Mouse (Mus musculus) embryonic fibroblast, embryonic 13.5 days (primary cell): Measurements from ENCODE around the gene Camk1d. TPM values are rescaled to one million over a fixed set of nuclear protein-coding genes. Genes with fewer than 3 reads are reported as not detected.

Experiments
- H3K27ac ChIP-seq: 2 replicates; pipeline ENCODE4 v1.5.1; 2012; ENCODE audit warnings: low read length, control low read depth, inconsistent platforms; ENCODE audit not compliant: insufficient read depth
- H3K4me1 ChIP-seq: 2 replicates; pipeline ENCODE4 v1.6.1; 2011; ENCODE audit warnings: low read length; ENCODE audit not compliant: control insufficient read depth, insufficient read depth
- H3K4me3 ChIP-seq: 2 replicates; pipeline ENCODE4 v1.5.1; 2011; ENCODE audit warnings: mild to moderate bottlenecking, control low read depth, low read length; ENCODE audit not compliant: insufficient read depth
- CTCF ChIP-seq: IDR thresholded peaks from 2 replicates; pipeline ENCODE4 v1.5.1; 2011; ENCODE audit warnings: mild to moderate bottlenecking, control low read depth, low read length, moderate library complexity, borderline replicate concordance; ENCODE audit not compliant: insufficient read depth
- POLR2A ChIP-seq: IDR thresholded peaks from 2 replicates; pipeline ENCODE4 v1.6.1; 2011; ENCODE audit warnings: low read depth, mild to moderate bottlenecking, control low read depth, low read length, moderate library complexity
- polyA plus RNA-seq: library from polyadenylated mRNA; stranded (reverse); fragments of >200 nt; gene quantifications from 2 replicates; pipeline ENCODE4 v1.2.4, GENCODE M21; 2011; ENCODE audit warnings: low read depth; ENCODE audit not compliant: missing spikeins, insufficient read length

Camk1d gene
- polyA plus RNA-seq, result 4.0 and 4.3 TPM in 2 replicates

DNA sequence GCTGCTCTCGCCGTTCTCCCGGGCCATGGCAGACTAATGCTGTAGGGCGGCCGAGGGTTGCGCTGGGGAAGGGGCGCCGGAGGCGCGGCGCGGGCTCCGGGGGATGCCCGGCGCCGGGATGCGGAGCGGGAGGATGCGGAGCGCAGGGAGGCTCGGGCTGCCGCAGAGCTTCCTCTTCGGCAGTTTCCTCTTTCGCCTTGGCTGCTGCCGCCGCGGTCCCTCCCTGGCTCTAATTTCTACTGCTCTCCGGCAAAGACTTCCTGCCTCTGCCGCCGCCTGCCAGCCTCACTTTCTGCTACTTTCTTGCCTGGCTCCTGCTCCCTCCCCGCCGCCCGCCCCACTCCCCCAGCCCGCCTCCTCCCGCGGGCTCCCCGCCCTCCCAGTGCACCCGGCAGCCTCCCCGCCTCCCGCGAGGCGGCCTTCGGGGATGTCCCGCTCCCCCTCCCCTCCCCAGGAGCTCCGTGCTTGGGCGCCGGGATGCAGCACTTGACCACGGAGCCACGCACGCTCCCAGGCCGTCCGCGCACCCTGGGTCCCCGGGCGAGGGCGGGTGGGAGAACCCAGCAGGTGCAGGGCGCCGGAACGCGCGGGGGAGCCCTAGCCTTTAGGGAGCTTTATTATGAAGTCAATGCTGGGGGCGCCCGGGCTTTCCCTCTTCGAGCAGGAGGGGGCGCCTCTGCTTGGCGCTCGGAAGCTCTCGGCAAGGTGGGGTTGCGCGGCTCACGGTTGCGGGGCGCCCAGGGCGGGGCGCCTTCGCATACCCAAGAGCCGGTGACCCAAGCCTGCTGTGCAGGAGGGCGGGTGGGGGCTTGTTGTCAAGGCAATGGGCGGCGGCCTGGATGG is at the start of gene Camk1d:
TSS of gene Camk1d (minus strand) at position 305 of the 843 bp plus-strand sequence.
- TF ChIP-seq POLR2A (peak; percentile 59), CTCF (0 out of 2 replicates have a peak, but pooled peaks have one; percentile 12)
- H3K4me3 ChIP-seq, result peak within 1 kb of the TSS; percentile 59
- H3K4me1 ChIP-seq, result no peaks in the 10 kb centered on the region
- H3K27ac ChIP-seq, result no peak within 1 kb of the TSS

DNA sequence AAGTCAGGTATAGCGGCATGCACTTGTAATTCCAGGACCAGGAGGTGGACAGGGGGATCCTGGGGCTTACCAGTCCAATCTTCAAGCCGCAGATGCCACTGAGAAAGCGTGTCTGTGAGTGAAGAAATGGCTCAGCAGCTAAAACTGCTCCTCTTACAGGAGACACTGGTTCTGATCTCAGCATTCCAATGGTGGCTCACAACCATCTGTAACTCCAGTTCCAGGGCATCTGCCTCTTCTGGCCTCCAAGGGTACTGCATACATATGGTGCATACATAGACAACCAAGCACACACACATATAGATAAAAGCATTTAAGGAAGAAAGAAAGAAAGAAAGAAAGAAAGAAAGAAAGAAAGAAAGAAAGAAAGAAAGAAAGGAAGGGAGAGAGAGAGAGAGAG is 47.7 kb upstream of the Camk1d start:
- Histone ChIP-seq H3K4me1 (no peaks in the 10 kb centered on the region), H3K4me3 (no peak overlapping the region), H3K27ac (no peak overlapping the region)
- no peak for TF ChIP-seq CTCF
- TF ChIP-seq POLR2A, result no peak

DNA sequence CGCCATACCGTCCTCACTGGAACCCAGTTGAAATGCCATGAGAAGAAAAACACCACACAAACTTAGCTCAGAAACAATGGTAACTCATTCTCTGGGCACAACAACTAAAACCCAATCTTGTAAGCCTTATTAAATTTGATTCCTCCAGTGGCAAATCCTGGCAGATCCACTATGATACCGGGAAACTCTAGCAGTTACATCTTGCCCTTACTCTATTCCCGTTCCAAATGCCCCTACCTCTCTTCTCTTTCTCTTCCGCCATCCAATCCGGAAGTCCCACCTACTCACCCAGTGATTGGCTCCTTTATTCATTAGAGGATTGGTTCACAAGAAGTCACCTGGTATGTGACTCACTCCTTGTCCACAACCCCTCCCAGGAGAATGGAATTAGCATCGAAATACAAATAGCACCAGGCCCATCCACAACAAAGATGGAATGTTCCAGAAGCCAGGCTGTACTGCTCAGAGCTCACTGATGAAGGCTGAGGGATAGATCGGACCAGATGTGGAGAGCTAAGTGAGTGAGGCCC is 46.2 kb upstream of the Camk1d start:
- Histone ChIP-seq H3K27ac (no peak overlapping the region), H3K4me3 (no peak overlapping the region), H3K4me1 (no peaks in the 10 kb centered on the region)
- no peak for TF ChIP-seq CTCF
- TF ChIP-seq POLR2A, result no peak

DNA sequence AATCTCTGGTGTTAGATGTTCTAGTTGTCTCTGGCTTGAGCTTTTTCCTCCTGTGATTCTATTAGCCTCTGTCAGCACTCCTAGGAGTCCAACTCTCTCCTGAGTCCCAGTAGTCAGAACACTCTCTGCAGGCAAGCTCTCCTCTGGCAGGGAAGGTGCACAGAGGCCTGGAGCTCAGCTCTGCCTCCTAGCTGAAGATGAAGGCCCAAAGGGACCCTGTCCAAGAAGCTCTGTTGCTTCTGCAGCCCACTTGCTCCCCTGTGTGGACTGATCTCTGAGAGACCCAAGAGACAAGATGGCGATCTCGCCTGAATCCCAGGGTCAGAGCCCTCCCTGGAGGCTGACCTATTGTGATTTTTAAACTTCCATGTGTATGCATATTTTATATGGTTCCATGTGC is 44.3 kb upstream of the Camk1d start:
- H3K4me1 ChIP-seq, result no peaks in the 10 kb centered on the region
- no peak overlapping the region for H3K27ac ChIP-seq
- H3K4me3 ChIP-seq, result no peak overlapping the region
- TF ChIP-seq CTCF, result no peak
- no peak for TF ChIP-seq POLR2A

DNA sequence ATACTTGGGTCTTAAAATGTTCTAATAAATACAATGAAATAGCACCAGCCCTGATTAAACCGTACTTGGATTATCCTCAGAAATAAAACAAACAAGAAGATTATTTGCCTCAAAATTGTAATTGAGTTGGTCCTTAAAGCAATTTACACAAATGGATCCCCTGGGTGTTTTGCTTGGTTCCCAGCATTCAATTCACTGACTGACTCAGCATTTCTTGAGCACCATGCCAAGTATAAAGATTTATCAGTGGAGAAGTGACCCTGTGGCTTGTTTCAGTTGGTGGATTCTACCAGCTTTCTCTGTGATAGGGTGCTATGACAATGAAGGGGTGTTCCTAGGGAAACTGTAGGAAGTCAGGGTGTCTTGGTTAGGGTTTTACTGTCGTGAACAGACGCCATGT is 36.6 kb upstream of the Camk1d start:
- no peak overlapping the region for H3K27ac ChIP-seq
- no peak overlapping the region for H3K4me3 ChIP-seq
- TF ChIP-seq CTCF (no peak), POLR2A (no peak)
- no peaks in the 10 kb centered on the region for H3K4me1 ChIP-seq

DNA sequence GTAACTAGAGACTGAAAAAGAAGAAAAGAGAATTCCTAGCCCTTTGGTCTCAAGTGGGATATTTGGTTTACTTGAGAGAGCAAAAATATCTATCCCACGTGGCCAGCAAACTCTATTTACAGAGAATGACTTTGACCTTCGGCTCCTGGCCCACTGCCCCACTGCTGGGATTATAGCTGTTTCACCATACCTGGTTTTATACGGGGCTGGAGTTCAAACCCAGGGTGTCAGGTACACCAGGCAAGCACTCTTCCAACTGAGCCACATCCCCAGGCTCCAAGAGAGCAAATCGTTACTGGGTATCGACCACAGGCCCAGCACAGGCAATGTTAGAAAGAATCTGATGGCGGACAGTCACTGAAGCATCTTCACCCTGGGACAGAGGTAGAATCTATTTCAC is 34.9 kb upstream of the Camk1d start:
- no peak overlapping the region for H3K4me3 ChIP-seq
- no peak overlapping the region for H3K27ac ChIP-seq
- H3K4me1 ChIP-seq, result no peaks in the 10 kb centered on the region
- TF ChIP-seq POLR2A (no peak), CTCF (no peak)

DNA sequence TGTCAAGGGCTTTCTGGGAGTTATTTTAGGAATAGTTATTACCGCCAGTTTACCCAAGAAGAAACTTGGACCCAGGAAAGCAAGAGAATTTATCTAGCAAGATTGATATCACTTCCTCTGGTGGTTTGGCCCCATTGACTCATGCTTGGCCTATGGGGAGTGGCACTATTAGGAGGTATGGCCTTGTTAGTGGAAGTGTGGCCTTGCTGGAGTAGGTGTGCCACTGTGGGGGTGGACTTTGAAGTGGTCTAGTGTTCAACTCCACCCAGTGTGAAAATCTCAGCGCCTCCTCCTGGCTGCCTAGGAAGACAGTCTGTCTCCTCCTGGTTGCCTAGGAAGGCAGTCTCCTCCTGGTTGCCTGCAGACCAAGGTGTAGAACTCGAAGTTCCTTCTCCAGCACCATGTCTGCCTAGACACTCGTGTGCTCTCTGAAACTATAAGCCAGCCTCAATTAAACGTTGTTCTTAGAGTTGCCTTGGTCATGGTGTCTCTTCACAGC is 33.3 kb upstream of the Camk1d start:
- no peaks in the 10 kb centered on the region for H3K4me1 ChIP-seq
- TF ChIP-seq CTCF (no peak), POLR2A (no peak)
- no peak overlapping the region for H3K4me3 ChIP-seq
- H3K27ac ChIP-seq, result no peak overlapping the region

DNA sequence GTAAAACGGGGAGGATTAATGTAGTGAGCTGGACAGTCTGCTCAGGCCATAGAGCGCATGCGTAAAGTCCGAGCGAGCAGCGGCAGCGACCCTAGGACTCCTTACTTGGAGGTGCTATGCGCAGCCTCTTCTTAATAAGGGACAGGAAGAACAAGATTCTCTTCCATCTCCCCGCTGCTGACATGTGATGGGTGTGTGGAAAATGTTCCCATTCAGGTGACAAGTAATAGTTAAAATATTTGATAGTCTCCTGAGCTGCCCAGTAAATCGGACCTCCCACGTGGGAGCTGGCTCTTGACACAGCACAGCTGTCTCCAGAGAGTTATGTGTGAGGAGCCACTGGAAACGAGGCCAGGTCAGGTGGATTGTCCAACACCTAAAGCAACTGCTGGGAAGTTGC is 32.2 kb upstream of the Camk1d start:
- no peak overlapping the region for H3K27ac ChIP-seq
- no peaks in the 10 kb centered on the region for H3K4me1 ChIP-seq
- no peak overlapping the region for H3K4me3 ChIP-seq
- TF ChIP-seq POLR2A (no peak), CTCF (no peak)

DNA sequence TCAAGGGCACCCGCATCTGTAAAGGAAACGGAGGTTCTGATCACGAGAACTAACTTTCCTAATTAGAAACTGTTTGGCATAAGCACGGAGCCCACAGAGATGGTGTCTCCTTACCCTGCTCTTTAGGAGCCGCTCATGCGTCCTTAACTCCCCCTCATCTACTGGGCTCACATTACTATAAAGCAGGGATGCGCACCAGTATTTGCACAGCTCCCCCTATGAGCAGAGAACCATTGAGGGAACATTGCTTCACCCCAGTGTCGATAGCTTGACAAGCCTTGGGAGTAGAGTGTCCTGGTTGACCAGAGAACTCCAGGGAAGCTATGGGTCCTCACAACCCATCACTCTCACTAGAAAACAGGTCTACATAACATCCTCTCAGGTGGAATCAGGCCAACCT is 29.6 kb upstream of the Camk1d start:
- TF ChIP-seq POLR2A (no peak), CTCF (no peak)
- no peak overlapping the region for H3K27ac ChIP-seq
- no peaks in the 10 kb centered on the region for H3K4me1 ChIP-seq
- H3K4me3 ChIP-seq, result no peak overlapping the region

DNA sequence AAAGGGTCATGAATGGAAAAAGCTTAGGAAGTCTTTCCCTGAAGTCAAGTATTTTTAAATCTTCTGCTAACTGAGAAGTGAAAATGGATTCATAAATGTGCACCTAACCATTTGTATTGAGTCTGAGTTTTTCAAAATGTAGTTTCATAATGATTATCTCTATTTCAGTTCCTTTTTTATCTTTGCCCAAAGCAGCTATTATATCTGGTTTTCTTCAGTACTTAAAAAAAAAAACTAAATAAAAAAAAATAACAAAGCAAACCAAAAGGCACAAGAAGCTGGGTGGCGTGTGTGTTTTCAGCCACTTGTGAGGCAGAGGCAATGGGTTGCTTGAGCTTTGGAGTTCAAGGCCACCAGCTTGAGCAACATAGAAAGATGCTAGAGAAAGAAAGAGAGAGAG is 26.6 kb upstream of the Camk1d start:
- no peak overlapping the region for H3K4me3 ChIP-seq
- H3K4me1 ChIP-seq, result no peaks in the 10 kb centered on the region
- H3K27ac ChIP-seq, result no peak overlapping the region
- TF ChIP-seq CTCF (no peak), POLR2A (no peak)
